Mouse (Mus musculus) neural tube, postnatal 0 days (tissue): Measurements from ENCODE around the gene Ak8. TPM values are rescaled to one million over a fixed set of nuclear protein-coding genes. Genes with fewer than 3 reads are reported as not detected.

Experiments used
- microRNA-seq: library from miRNA; unstranded; fragments of <30 nt; microRNA quantifications from one replicate; pipeline ENCODE4, GENCODE M21; 2016
- polyA plus RNA-seq: library from polyadenylated mRNA; unstranded; fragments of >200 nt; fragmentation: Nextera tagmentation; extraction: Ambion mirVana; gene quantifications from 2 replicates; pipeline ENCODE4 v1.2.1, GENCODE M21; 2015

The Ak8 gene
- polyA plus RNA-seq: 2.2 and 3.1 TPM in 2 replicates

DNA sequence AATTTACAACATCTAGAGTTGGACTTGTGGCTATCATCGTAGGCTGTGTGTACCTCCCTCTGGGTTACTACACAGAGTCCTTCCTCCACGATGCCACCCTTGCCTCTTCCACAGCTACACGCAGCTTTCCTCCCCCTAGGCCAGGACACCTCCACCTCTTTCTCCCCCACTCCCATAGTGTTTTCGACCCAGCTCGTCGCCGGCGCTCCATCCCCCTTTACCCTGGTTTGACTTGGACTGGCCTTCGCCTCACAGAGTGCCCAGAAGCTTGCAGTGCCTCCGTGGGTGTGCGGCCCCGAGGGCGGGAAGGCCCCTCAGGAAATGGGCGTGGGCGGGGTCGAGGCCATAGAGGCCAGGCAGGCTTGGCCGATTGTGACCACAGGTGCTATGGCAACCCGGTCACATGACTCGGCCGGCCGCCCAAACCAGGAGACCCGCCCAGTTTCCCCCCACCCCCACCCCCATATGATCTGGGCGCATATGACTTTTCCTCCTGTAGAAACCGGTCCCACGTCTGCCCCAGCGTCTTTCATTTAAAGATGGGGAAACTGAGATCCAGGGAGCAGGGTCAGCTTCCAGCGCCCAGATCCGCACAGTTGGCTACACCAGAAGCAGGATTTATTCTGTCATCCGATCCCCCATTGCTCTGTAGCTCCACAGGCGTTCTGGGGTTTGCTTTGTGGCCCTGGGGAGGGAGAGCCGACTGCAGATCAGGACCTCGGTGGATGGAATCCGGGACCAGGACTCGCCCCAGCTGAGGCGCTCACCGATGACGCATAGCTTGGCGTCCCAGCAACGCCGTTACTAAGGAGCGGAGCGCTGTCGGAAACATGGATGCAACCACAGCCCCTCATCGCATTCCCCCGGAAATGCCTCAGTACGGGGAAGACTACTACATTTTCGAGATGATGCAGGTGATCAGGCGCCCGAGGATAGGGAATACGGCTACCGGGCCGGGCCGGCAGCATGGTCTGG, at the start of gene Ak8, which contains the start of gene Spaca9:
Ak8 (plus strand) TSS at position 804 of the 975 bp plus-strand sequence.
Spaca9 (minus strand) TSS at position 367 of the 975 bp plus-strand sequence.

DNA sequence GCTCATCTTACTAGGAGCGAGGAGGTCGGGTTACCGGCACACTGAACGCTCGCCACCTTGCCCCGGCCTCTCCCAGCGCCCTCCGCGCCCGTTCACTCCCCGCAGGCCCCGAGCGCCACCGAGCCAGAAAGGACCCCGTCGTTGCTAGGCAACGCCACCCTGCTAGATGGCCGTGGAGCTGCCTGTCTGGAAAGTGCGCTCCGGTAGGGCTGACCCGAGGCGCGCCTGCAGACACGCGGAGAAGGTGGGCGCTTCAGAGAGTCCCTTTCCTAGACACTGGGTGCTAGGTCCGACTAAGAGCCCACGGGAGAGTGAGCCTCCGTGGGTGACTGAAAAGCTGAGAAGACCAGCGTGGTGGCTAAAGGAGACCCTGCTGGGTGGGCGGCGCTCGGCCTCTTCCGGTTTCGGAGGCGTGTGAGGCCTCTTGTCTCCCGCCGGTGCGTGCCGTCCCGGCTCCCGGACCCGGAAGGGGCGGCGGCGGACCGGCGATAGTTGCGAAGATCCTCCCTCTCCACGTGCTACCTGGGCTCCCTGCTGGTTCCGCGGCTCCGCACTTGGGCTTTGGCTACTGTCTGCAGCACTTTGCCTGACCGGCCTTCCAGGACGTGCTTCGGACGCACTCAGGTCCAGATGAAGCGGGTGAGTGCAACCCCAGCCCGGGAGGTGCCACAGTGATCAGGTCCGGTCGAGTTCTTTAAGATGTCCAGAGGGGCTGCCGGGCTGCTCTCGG, 140.4 kb downstream of the Ak8 start, which contains the start of the genes Gtf3c4 and Ddx31:
Gtf3c4 (minus strand) TSS at position 139 of the 730 bp plus-strand sequence.
Ddx31 (plus strand) TSS at position 185 of the 730 bp plus-strand sequence.

Small RNAs within 50 kb of the gene (microRNA-seq; reads per million reads assigned to microRNA genes)
- gene Mir3088: 1.7 reads per million

Other genes with a start within 250 kb of the Ak8 start
- 11.3 and 11.5 TPM in 2 replicates for gene 1700007K13Rik, start 233.8 kb upstream of the Ak8 start, polyA plus RNA-seq
- 42.0 and 43.1 TPM in 2 replicates for gene Mrps2, start 232.1 kb upstream of the Ak8 start, polyA plus RNA-seq
- gene Gbgt1, start 203.3 kb upstream of the Ak8 start, polyA plus RNA-seq: 1.0 and 1.3 TPM in 2 replicates
- gene Gm10134, start 194.1 kb upstream of the Ak8 start, polyA plus RNA-seq: 3.7 and 7.2 TPM in 2 replicates
- gene Ralgds, start 187.0 kb upstream of the Ak8 start, polyA plus RNA-seq: 72.3 and 75.2 TPM in 2 replicates
- gene Cel, start 136.8 kb upstream of the Ak8 start, polyA plus RNA-seq: not detected in 2 replicates
- 25.7 and 27.6 TPM in 2 replicates for gene Gtf3c5, start 116.4 kb upstream of the Ak8 start, polyA plus RNA-seq
- gene Gfi1b, start 78.2 kb upstream of the Ak8 start, polyA plus RNA-seq: not detected in 2 replicates
- gene Tsc1, start 58.9 kb upstream of the Ak8 start, polyA plus RNA-seq: 18.0 and 21.7 TPM in 2 replicates
- 0.70 and 1.8 TPM in 2 replicates for gene Spaca9, start 437 bp upstream of the Ak8 start, polyA plus RNA-seq
- 13.0 and 14.2 TPM in 2 replicates for gene Gtf3c4, start 140.2 kb downstream of the Ak8 start, polyA plus RNA-seq
- gene Ddx31, start 140.2 kb downstream of the Ak8 start, polyA plus RNA-seq: 7.4 and 8.0 TPM in 2 replicates
- 3.5 and 3.6 TPM in 2 replicates for gene Barhl1, start 216.5 kb downstream of the Ak8 start, polyA plus RNA-seq